Mouse (Mus musculus): ENCODE measurements around the gene Tomm7. TPM values are rescaled to one million over a fixed set of nuclear protein-coding genes. Genes with fewer than 3 reads are reported as not detected.
"Not testable (repeated sequence)": the region's sequence is repeated elsewhere in the genome, so short reads cannot be mapped to it uniquely, and the experiment has no call there.

The Tomm7 gene
- total RNA-seq (2021) = 10 to 100 TPM; 73.7 to 80.6 TPM
- long read RNA-seq, experiment 1, transcript Tomm7-201 (3 exons, 1,125 nt) = major isoform, 68 of 70 reads
- long read RNA-seq, experiment 1, partial matches to known transcripts = 0 of 70 reads
- long read RNA-seq, experiment 1, other reads (novel, unspliced or antisense) = 2 of 70 reads
- long read RNA-seq, experiment 2, transcript Tomm7-201 (3 exons, 1,125 nt) = major isoform, 101 of 108 reads
- long read RNA-seq, experiment 2, partial matches to known transcripts = 2 of 108 reads
- long read RNA-seq, experiment 2, other reads (novel, unspliced or antisense) = 5 of 108 reads

- H3K27ac ChIP-seq = peak within 1 kb of the TSS; percentile 93
- DNase-seq (ENCODE audit: low spot score in 2 of 2) = peak; percentile 97 to 98
- TF ChIP-seq CTCF (conservative IDR thresholded peaks at IDR 0.05) = peak; percentile 30; the same call in 1 of the 2 replicates
- H3K4me3 ChIP-seq = peak within 1 kb of the TSS; percentile 95
These were observed at the start of gene Tomm7 for GRCm38 (mm10) chr5:23843674-23844530. Tomm7 (minus strand) TSS chr5:23844161.

DNA sequence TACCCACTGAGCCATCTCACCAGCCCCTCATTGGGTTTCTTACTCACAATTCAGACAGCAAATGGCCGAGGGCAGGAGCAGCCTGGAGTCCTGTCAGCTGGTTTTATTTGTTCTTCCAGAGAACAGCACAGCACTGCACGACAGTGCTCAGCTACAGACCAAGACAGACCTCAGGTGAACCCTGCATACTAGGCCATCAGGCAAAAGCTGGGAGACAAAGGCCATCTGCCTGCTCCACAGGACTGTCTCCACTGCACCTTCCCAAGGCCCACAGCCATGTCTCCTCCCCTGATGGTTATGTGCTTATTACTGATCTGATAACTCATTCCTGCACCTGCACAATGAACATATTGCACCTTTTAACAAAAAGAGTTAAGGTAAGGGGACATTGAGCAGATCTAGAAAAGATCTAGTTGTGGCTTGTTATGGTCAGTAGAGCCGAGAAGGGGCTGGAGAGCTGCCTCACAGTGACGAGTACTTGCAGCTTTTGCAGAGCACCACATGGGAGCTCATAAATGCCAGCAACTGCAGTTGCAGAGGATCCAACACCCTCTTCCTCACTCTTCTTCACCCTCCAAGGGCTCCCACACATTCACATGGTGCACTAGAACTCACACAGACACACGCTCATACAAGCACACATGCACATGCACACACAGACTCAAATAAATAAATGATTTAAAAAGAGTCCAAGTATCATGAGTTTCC lies 49.3 kb upstream of the Tomm7 start:
- Histone ChIP-seq H3K27ac (no peak overlapping the region), H3K4me3 (no peak overlapping the region)
- TF ChIP-seq CTCF (conservative IDR thresholded peaks at IDR 0.05) = no peak
- DNase-seq (ENCODE audit: low spot score in 2 of 2) = no peak

GRCm38 (mm10) chr5:23890734-23891133 lies 46.8 kb upstream of the Tomm7 start:
- DNase-seq (ENCODE audit: low spot score in 2 of 2) = peak; percentile 75 to 81
- no peak overlapping the region for H3K27ac ChIP-seq
- no peak overlapping the region for H3K4me3 ChIP-seq
- TF ChIP-seq CTCF (conservative IDR thresholded peaks at IDR 0.05) = peak; percentile 81

DNA sequence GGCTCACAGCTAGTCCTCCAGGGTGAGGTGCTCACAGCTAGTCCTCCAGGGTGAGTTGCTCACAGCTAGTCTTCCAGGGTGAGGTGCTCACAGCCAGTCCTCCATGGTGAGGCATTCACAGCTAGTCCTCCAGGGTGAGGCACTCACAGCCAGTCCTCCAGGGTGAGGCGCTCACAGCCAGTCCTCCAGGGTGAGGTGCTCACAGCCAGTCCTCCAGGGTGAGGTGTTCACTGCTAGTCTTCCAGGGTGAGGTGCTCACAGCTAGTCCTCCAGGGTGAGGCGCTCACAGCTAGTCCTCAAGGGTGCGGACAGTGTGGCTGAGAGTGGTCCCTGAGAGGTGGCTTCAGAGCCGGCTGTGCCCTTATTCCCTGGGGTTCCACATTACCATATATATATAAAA lies 45.5 kb upstream of the Tomm7 start:
- Histone ChIP-seq H3K27ac (no peak overlapping the region), H3K4me3 (no peak overlapping the region)
- TF ChIP-seq CTCF (conservative IDR thresholded peaks at IDR 0.05) = no peak
- no peak for DNase-seq (ENCODE audit: low spot score in 2 of 2)

- no peak for DNase-seq (ENCODE audit: low spot score in 2 of 2)
- Histone ChIP-seq H3K4me3 (no peak overlapping the region), H3K27ac (no peak overlapping the region)
- TF ChIP-seq CTCF (conservative IDR thresholded peaks at IDR 0.05) = no peak
These were observed 43.1 kb upstream of the Tomm7 start for GRCm38 (mm10) chr5:23887111-23887510.

DNA sequence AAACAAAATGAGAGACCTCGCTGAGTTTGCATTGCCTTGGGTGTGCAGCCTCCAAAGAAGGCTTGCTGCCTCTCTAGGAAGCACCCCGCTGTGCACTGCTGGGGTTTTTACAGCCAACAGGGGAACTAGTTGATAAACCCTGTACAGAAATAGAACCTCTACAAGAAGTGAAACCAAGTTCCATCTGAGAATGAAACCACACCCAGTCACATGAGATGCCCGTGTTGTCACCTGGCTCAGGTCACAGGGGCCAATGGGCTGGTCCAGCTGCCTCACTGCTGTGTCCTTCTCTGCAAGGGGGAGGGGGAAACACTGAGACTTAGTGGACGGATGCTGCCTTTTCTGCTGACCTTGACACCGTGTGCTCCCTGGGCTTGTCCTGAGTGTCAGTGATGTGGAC lies 30.5 kb upstream of the Tomm7 start:
- H3K27ac ChIP-seq = no peak overlapping the region
- no peak for DNase-seq (ENCODE audit: low spot score in 2 of 2)
- no peak for TF ChIP-seq CTCF (conservative IDR thresholded peaks at IDR 0.05)
- no peak overlapping the region for H3K4me3 ChIP-seq

GRCm38 (mm10) chr5:23872586-23872985 lies 28.6 kb upstream of the Tomm7 start:
- Histone ChIP-seq H3K27ac (no peak overlapping the region), H3K4me3 (no peak overlapping the region)
- no peak for TF ChIP-seq CTCF (conservative IDR thresholded peaks at IDR 0.05)
- DNase-seq (ENCODE audit: low spot score in 2 of 2) = no peak

DNA sequence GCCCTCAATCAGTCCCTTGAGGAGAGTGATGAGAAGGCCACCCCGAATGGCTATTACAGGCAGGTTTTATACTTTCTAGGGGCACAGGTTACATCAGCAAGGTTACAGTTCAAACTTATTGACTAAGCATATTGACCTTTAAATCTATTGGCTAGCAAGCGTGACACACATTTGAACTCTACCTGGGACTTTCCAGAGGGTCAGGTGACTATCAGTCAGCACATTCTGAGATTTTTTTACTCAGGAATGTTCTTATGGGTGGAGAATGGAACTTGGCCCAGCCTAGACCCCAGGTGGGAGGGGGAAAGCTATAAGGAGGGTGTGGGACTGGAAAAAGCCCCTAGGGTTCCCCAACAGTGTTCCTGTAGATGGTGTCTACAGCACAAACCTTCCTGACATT lies 27.4 kb upstream of the Tomm7 start:
- not testable (repeated sequence) for H3K4me3 ChIP-seq; DNase-seq (ENCODE audit: low spot score in 2 of 2); H3K27ac ChIP-seq

DNA sequence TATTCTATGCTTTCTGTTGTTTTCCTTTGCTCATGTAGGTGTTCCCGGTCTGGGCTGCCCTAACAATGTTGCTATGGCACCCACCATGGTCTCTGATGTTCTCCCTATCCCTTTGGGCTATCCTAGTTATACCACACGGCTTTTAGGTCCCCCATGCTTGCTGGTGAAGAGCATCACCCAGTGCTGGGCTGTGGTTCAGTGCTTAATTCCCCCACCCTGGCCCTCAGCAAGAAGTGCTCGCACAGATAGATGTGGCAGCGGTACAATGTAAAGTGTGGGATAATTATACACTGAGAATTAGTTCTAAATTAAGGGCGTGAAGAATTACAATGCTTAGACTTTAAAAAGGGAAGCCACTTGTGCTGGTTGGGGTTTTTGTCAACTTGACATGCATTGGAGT lies 22.0 kb upstream of the Tomm7 start:
- no peak for TF ChIP-seq CTCF (conservative IDR thresholded peaks at IDR 0.05)
- H3K4me3 ChIP-seq = no peak overlapping the region
- H3K27ac ChIP-seq = no peak overlapping the region
- DNase-seq (ENCODE audit: low spot score in 2 of 2) = no peak

DNA sequence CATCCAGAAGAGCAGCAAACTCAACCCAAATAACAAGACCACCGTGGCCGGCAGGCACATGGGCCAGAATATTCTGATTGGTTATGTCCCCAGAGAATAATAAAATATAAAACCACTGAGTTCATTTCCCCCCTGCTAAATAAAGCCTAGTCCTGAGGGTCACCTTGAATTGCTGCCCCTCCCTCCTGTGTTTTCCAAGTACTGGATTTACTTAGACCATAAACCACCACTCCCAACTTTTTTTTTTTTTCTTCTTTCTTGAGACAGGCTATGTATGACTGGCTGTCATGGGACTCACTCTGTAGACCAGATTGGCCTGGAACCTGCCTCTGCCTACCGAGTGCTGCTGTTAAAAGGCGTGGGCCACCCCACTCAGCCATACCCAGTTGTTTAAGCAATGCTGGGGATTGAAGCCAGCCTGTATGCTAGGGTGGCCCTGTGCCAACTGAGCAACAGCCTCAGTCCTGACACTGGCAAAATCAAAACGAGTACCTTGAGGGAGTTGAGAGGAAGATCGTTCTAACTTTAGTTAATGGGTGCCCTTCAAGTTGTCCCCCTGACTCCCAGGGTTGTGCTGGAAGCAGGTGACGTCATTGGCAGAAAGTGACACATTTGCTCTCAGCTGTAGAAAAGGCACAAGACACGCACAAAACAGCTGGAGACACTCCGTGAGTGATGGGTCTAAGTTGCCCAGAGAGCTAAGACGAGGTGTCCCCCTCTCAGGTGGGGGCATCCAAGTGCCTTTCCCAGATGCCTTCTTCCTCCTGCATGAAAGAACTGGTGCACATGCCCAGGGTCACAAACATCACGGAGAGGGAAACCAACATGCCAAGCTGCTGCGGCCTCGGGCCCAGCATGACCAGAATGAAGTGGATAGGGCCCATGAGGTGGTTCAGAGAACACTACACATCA lies 20.3 kb upstream of the Tomm7 start:
- no peak for TF ChIP-seq CTCF (conservative IDR thresholded peaks at IDR 0.05)

GRCm38 (mm10) chr5:23863166-23864053 lies 19.4 kb upstream of the Tomm7 start:
- no peak for DNase-seq (ENCODE audit: low spot score in 2 of 2)
- TF ChIP-seq CTCF (conservative IDR thresholded peaks at IDR 0.05) = no peak
- Histone ChIP-seq H3K27ac (no peak overlapping the region), H3K4me3 (no peak overlapping the region)

More for the DNA sequence above, 20.3 kb upstream of the Tomm7 start:
- H3K27ac ChIP-seq = no peak overlapping the region
- H3K4me3 ChIP-seq = no peak overlapping the region
- DNase-seq (ENCODE audit: low spot score in 2 of 2) = no peak
